Comparison of ENCODE assay signal across 9 mouse cellular contexts in genomic region chr1:156043027-156043426, GRCm38 (mm10). TPM values are rescaled to one million over a fixed set of nuclear protein-coding genes. Genes with fewer than 3 reads are reported as not detected.
DNase-seq lines count a peak whose midpoint lies in the region; ATAC-seq lines count a peak whose summit lies in the region.
"Had no signal": no experiment of that assay in that cellular context is flagged by ENCODE, and none has a peak within 500 bp of the region (broad histone marks: within the 10 kb centered on the region; RNA-seq: fewer than 3 reads in every experiment).

No protein-coding gene starts in this region.

- DNase-seq in adrenal gland, adult 2 months = peak; percentile 60
- DNase-seq in adrenal gland, postnatal 4 days (ENCODE audit: low spot score in 2 of 2) = no peak
- DNase-seq in testis, postnatal 10 days (ENCODE audit: low spot score) = peak; percentile 49
- DNase-seq in testis, postnatal 14 days (ENCODE audit: low spot score) = no peak
- peak; percentile 75 for DNase-seq in embryonic facial prominence, embryonic 11.5 days (ENCODE audit: low spot score)
- DNase-seq in retina, postnatal 7 days (ENCODE audit: low read depth, low spot score) = peak; percentile 35

- H3K36me3 ChIP-seq in embryonic facial prominence, embryonic 11.5 days (replicated peaks; ENCODE audit: control insufficient read depth, insufficient read depth, low read depth, low read length) = no peaks in the 10 kb centered on the region
- H3K36me3 ChIP-seq in liver, embryonic 16.5 days (ENCODE audit: control insufficient read depth, insufficient read depth) = peaks cover 15% of the 10 kb centered on the region; the same call in 1 of the 2 replicates

- no peak overlapping the region for H3K27ac ChIP-seq in embryonic facial prominence, embryonic 11.5 days (replicated peaks; ENCODE audit: low read depth, low read length)
- no peak overlapping the region for H3K27ac ChIP-seq in liver, embryonic 16.5 days (ENCODE audit: low read length)
- H3K27ac ChIP-seq: lung, embryonic 15.5 days had no signal

- no peaks in the 10 kb centered on the region for H3K27me3 ChIP-seq in embryonic facial prominence, embryonic 11.5 days (ENCODE audit: control insufficient read depth, insufficient read depth, low read length)
- no peaks in the 10 kb centered on the region for H3K27me3 ChIP-seq in liver, embryonic 16.5 days (ENCODE audit: control insufficient read depth, insufficient read depth, low read depth, low read length)
- H3K27me3 ChIP-seq: lung, embryonic 15.5 days had no signal

- H3K4me3 ChIP-seq in embryonic facial prominence, embryonic 11.5 days (ENCODE audit: low read depth, low read length) = no peak overlapping the region
- H3K4me3 ChIP-seq in liver, embryonic 16.5 days (ENCODE audit: low read depth, low read length) = no peak overlapping the region

- H3K4me2 ChIP-seq in embryonic facial prominence, embryonic 11.5 days (ENCODE audit: low read depth, low read length) = no peak overlapping the region
- H3K4me2 ChIP-seq in liver, embryonic 16.5 days (ENCODE audit: low read depth, low read length) = peak overlapping the region; percentile 22

- no peak overlapping the region for H3K9ac ChIP-seq in embryonic facial prominence, embryonic 11.5 days (replicated peaks; ENCODE audit: low read length)
- H3K9ac ChIP-seq in liver, embryonic 16.5 days (ENCODE audit: low read depth, low read length) = no peak overlapping the region
- H3K9ac ChIP-seq: lung, embryonic 15.5 days had no signal

- ATAC-seq in embryonic facial prominence, embryonic 11.5 days (replicated peaks; ENCODE audit: insufficient number of reproducible peaks, low FRiP score, low TSS enrichment, low read depth) = no peak
- ATAC-seq in inflammation-experienced regulatory T-cells, adult 6 months = peak; percentile 69
- ATAC-seq in liver, embryonic 16.5 days (ENCODE audit: low read depth) = no peak

- no peaks in the 10 kb centered on the region for H3K4me1 ChIP-seq in embryonic facial prominence, embryonic 11.5 days (ENCODE audit: control insufficient read depth, insufficient read depth, low read length)
- H3K4me1 ChIP-seq in liver, embryonic 16.5 days (ENCODE audit: control insufficient read depth, low read depth, low read length) = peaks cover 35% of the 10 kb centered on the region

- WGBS in embryonic facial prominence, embryonic 11.5 days = 27% methylated on average over 4 of the region's 4 CpGs
- 16% methylated on average over 4 of the region's 4 CpGs for WGBS in liver, embryonic 16.5 days (ENCODE audit: insufficient replicate concordance)

- H3K9me3 ChIP-seq in embryonic facial prominence, embryonic 11.5 days (replicated peaks; ENCODE audit: control insufficient read depth, low read length) = no peaks in the 10 kb centered on the region
- no peaks in the 10 kb centered on the region for H3K9me3 ChIP-seq in liver, embryonic 16.5 days (replicated peaks; ENCODE audit: control insufficient read depth, low read length)
- H3K9me3 ChIP-seq: lung, embryonic 15.5 days had no signal

RNA-seq across cellular contexts. Expression of gene Tor1aip1, which starts 6.7 kb away (rescaled TPM):
- 100 to 1,000 TPM in 1 of 2 experiments, 10 to 100 TPM in 1; 85.6 to 141 TPM for total RNA-seq in adrenal gland, adult 2 months (2021)
- polyA plus RNA-seq in adrenal gland, adult 2 months (2012; rRNA removed) = 75.3 and 88.5 TPM in 2 replicates
- 10 to 100 TPM; 82.4 to 87.5 TPM for total RNA-seq in adrenal gland, postnatal 4 days (2021)
- polyA plus RNA-seq in embryonic facial prominence, embryonic 11.5 days (2014; fragmentation: Nextera tagmentation; extraction: Ambion mirVana) = 43.3 and 46.5 TPM in 2 replicates
- polyA plus RNA-seq in inflammation-experienced regulatory T-cells, adult 6 months (2017; shearing (Covaris generic)) = 100 to 1,000 TPM in 1 of 3 experiments, 10 to 100 TPM in 2; 91.3 to 114 (median 98.0) TPM
- polyA plus RNA-seq in liver, embryonic 16.5 days (2015; fragmentation: Nextera tagmentation; extraction: Ambion mirVana) = 18.6 and 19.1 TPM in 2 replicates

RNA-seq across cellular contexts. Expression of gene Tor1aip2, which starts 7.8 kb away (rescaled TPM):
- total RNA-seq in adrenal gland, adult 2 months (2021) = 100 to 1,000 TPM in 1 of 2 experiments, 10 to 100 TPM in 1; 98.7 to 163 TPM
- polyA plus RNA-seq in adrenal gland, adult 2 months (2012; rRNA removed) = 44.6 and 52.6 TPM in 2 replicates
- total RNA-seq in adrenal gland, postnatal 4 days (2021) = 100 to 1,000 TPM; 135 to 136 TPM
- 147 and 154 TPM in 2 replicates for polyA plus RNA-seq in embryonic facial prominence, embryonic 11.5 days (2014; fragmentation: Nextera tagmentation; extraction: Ambion mirVana)
- 10 to 100 TPM; 35.2 to 50.4 (median 37.2) TPM for polyA plus RNA-seq in inflammation-experienced regulatory T-cells, adult 6 months (2017; shearing (Covaris generic))
- 51.8 and 53.9 TPM in 2 replicates for polyA plus RNA-seq in liver, embryonic 16.5 days (2015; fragmentation: Nextera tagmentation; extraction: Ambion mirVana)

Comparison
In these comparisons a context has a peak if more than half of its experiments do, and no peak if none do; other contexts are left out.
1. DNase-seq: peak in adrenal gland, adult 2 months (single experiment), testis, postnatal 10 days (single experiment), embryonic facial prominence, embryonic 11.5 days (single experiment) and retina, postnatal 7 days (single experiment); none in adrenal gland, postnatal 4 days (0 of 2) and testis, postnatal 14 days (single experiment).